Mouse (Mus musculus) hindbrain, embryonic 15.5 days (tissue): Measurements from ENCODE around the gene Aim2. TPM values are rescaled to one million over a fixed set of nuclear protein-coding genes. Genes with fewer than 3 reads are reported as not detected.

ENCODE experiments used
- ATAC-seq: fragments of 200-750 bp; cut with Nextera tagmentation; 2 replicates; pipeline ENCODE4 v1.8.0; 2017; ENCODE audit warnings: low read depth, moderate number of reproducible peaks, moderate TSS enrichment; ENCODE audit not compliant: low FRiP score
- H3K27ac ChIP-seq: fragments of 300-500 bp; sonication (generic); replicated peaks from 2 replicates; pipeline ENCODE4 v1.5.1; 2015; ENCODE audit warnings: mild to moderate bottlenecking, inconsistent platforms
- H3K27me3 ChIP-seq: fragments of 300-500 bp; sonication (generic); 2 replicates; pipeline ENCODE4 v1.6.1; 2015; ENCODE audit warnings: control low read depth, inconsistent platforms
- H3K36me3 ChIP-seq: fragments of 300-500 bp; sonication (generic); 2 replicates; pipeline ENCODE4 v1.6.1; 2015; ENCODE audit warnings: control low read depth, inconsistent platforms
- H3K4me1 ChIP-seq: fragments of 300-500 bp; sonication (generic); replicated peaks from 2 replicates; pipeline ENCODE4 v1.6.1; 2015; ENCODE audit warnings: control low read depth, inconsistent platforms
- H3K4me2 ChIP-seq: fragments of 300-500 bp; sonication (generic); 2 replicates; pipeline ENCODE4 v1.6.1; 2015; ENCODE audit warnings: moderate library complexity, mild to moderate bottlenecking, inconsistent platforms
- H3K4me3 ChIP-seq: fragments of 300-500 bp; sonication (generic); 2 replicates; pipeline ENCODE4 v1.5.1; 2015; ENCODE audit warnings: mild to moderate bottlenecking, inconsistent platforms
- H3K9ac ChIP-seq: fragments of 300-500 bp; sonication (generic); 2 replicates; pipeline ENCODE4 v1.6.1; 2015; ENCODE audit warnings: inconsistent platforms
- H3K9me3 ChIP-seq: fragments of 300-500 bp; sonication (generic); 2 replicates; pipeline ENCODE4 v1.6.1; 2016; ENCODE audit warnings: control low read depth, inconsistent platforms
- WGBS: fragments of 180-500 bp; shearing (Covaris S2); methylation state at CpG from one replicate; pipeline ENCODE4 v1.1.7; 2015; 5-methylcytosine and 5-hydroxymethylcytosine counted together
- polyA plus RNA-seq: library from polyadenylated mRNA; unstranded; fragments of >200 nt; fragmentation: Nextera tagmentation; extraction: Ambion mirVana; gene quantifications from 2 replicates; pipeline ENCODE4 v1.2.1, GENCODE M21; 2015

The Aim2 gene
- polyA plus RNA-seq, 1 experiment from 2014 or later, result 0.83 TPM

- Histone ChIP-seq H3K4me1 (peaks cover 39% of the 10 kb centered on the region), H3K27ac (peak within 1 kb of the TSS; percentile 94), H3K4me3 (peak within 1 kb of the TSS; percentile 79), H3K27me3 (no peaks in the 10 kb centered on the region), H3K9me3 (no peaks in the 10 kb centered on the region), H3K9ac (peak within 1 kb of the TSS; percentile 95), H3K36me3 (no peaks in the 10 kb centered on the region), H3K4me2 (peak within 1 kb of the TSS; percentile 77)
- peak; percentile 88 for ATAC-seq
- WGBS, result under 1% methylated on average over 42 of the region's 46 CpGs
These were observed 16.8 kb downstream of the Aim2 start, which contains the start of gene Cadm3 for GRCm38 (mm10) chr1:173367356-173368046. Gene Cadm3, minus strand, starts transcription at chr1:173367695.

GRCm38 (mm10) chr1:173369611-173370010 lies 18.9 kb downstream of the Aim2 start:
- 73% methylated on average over 2 of the region's 2 CpGs for WGBS
- no peaks in the 10 kb centered on the region for H3K9me3 ChIP-seq

GRCm38 (mm10) chr1:173370456-173370855 lies 19.8 kb downstream of the Aim2 start:
- H3K4me2 ChIP-seq, result no peak overlapping the region
- ATAC-seq, result no peak
- H3K36me3 ChIP-seq, result no peaks in the 10 kb centered on the region
- no peaks in the 10 kb centered on the region for H3K27me3 ChIP-seq
- 48% methylated on average over 6 of the region's 6 CpGs for WGBS
- no peak overlapping the region for H3K4me3 ChIP-seq
- H3K9ac ChIP-seq, result no peak overlapping the region
- H3K9me3 ChIP-seq, result no peaks in the 10 kb centered on the region
- H3K27ac ChIP-seq, result no peak overlapping the region
- H3K4me1 ChIP-seq, result peaks cover 16% of the 10 kb centered on the region

More at GRCm38 (mm10) chr1:173369611-173370010, 18.9 kb downstream of the Aim2 start:
- no peak for ATAC-seq
- H3K27ac ChIP-seq, result no peak overlapping the region
- no peak overlapping the region for H3K9ac ChIP-seq
- H3K4me3 ChIP-seq, result no peak overlapping the region
- H3K27me3 ChIP-seq, result no peaks in the 10 kb centered on the region
- no peak overlapping the region for H3K4me2 ChIP-seq
- H3K36me3 ChIP-seq, result no peaks in the 10 kb centered on the region
- peaks cover 24% of the 10 kb centered on the region for H3K4me1 ChIP-seq

- ATAC-seq, result no peak
- H3K4me1 ChIP-seq, result peaks cover 7% of the 10 kb centered on the region
- H3K4me2 ChIP-seq, result no peak overlapping the region
- H3K36me3 ChIP-seq, result no peaks in the 10 kb centered on the region
- H3K27me3 ChIP-seq, result no peaks in the 10 kb centered on the region
- 66% methylated on average over 6 of the region's 6 CpGs for WGBS
- no peak overlapping the region for H3K9ac ChIP-seq
- no peak overlapping the region for H3K27ac ChIP-seq
- H3K4me3 ChIP-seq, result no peak overlapping the region
- no peaks in the 10 kb centered on the region for H3K9me3 ChIP-seq
These were observed 20.9 kb downstream of the Aim2 start for GRCm38 (mm10) chr1:173371586-173371985.

- no peaks in the 10 kb centered on the region for H3K27me3 ChIP-seq
- H3K27ac ChIP-seq, result no peak overlapping the region
- H3K9ac ChIP-seq, result no peak overlapping the region
- ATAC-seq, result no peak
- H3K4me1 ChIP-seq, result no peaks in the 10 kb centered on the region; the same call in 1 of the 2 replicates
- WGBS, result 85% methylated on average over 7 of the region's 7 CpGs
- no peak overlapping the region for H3K4me2 ChIP-seq
- H3K4me3 ChIP-seq, result no peak overlapping the region
- no peaks in the 10 kb centered on the region for H3K9me3 ChIP-seq
- H3K36me3 ChIP-seq, result no peaks in the 10 kb centered on the region
These were observed 23.3 kb downstream of the Aim2 start for GRCm38 (mm10) chr1:173374020-173374419.

- peak; percentile 92 for ATAC-seq
- H3K4me1 ChIP-seq, result no peaks in the 10 kb centered on the region; the same call in 1 of the 2 replicates
- H3K4me3 ChIP-seq, result no peak overlapping the region
- H3K9ac ChIP-seq, result no peak overlapping the region
- no peaks in the 10 kb centered on the region for H3K36me3 ChIP-seq
- H3K27me3 ChIP-seq, result no peaks in the 10 kb centered on the region
- peak overlapping the region; percentile 20; the same call in 1 of the 2 replicates for H3K4me2 ChIP-seq
- H3K27ac ChIP-seq, result no peak overlapping the region
- no peaks in the 10 kb centered on the region for H3K9me3 ChIP-seq
- 25% methylated on average over 13 of the region's 13 CpGs for WGBS
These were observed 26.9 kb downstream of the Aim2 start for GRCm38 (mm10) chr1:173377380-173378112.

- H3K9ac ChIP-seq, result no peak overlapping the region
- no peaks in the 10 kb centered on the region; the same call in 1 of the 2 replicates for H3K4me1 ChIP-seq
- no peaks in the 10 kb centered on the region for H3K27me3 ChIP-seq
- WGBS, result 90% methylated on average over 6 of the region's 6 CpGs
- H3K4me2 ChIP-seq, result no peak overlapping the region
- no peaks in the 10 kb centered on the region for H3K36me3 ChIP-seq
- no peak overlapping the region for H3K27ac ChIP-seq
- H3K4me3 ChIP-seq, result no peak overlapping the region
- H3K9me3 ChIP-seq, result no peaks in the 10 kb centered on the region
- ATAC-seq, result no peak
These were observed 30.8 kb downstream of the Aim2 start for GRCm38 (mm10) chr1:173381436-173381835.

DNA sequence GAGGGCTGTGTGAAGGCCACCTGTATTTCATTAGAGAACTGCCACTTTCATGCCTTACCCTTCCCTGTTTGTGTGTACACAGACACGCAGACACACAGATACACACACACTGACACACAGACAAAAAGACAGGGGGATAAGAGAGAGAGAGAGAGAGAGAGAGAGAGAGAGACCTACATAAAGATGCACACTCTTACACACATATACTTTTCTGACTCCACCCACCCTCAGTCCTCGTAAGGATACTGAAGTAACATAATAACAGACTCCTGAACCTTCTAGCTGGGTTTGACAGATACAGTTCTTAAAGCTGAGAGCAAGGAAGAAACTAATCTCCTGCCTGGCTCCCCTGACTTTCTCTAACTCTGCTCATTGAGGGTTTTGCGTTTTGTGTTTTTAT lies 38.8 kb downstream of the Aim2 start:
- Histone ChIP-seq H3K9ac (peak overlapping the region; percentile 49), H3K27me3 (no peaks in the 10 kb centered on the region), H3K9me3 (no peaks in the 10 kb centered on the region), H3K4me3 (peak overlapping the region; percentile 41), H3K4me1 (peaks cover 17% of the 10 kb centered on the region), H3K27ac (peak overlapping the region; percentile 91), H3K36me3 (no peaks in the 10 kb centered on the region), H3K4me2 (peak overlapping the region; percentile 54)
- ATAC-seq, result peak; percentile 70
- 8% methylated on average over 3 of the region's 3 CpGs for WGBS

- 0% methylated on average over 13 of the region's 13 CpGs for WGBS
- no peaks in the 10 kb centered on the region for H3K36me3 ChIP-seq
- no peaks in the 10 kb centered on the region for H3K27me3 ChIP-seq
- no peaks in the 10 kb centered on the region for H3K9me3 ChIP-seq
- peak overlapping the region; percentile 41 for H3K4me3 ChIP-seq
- peak overlapping the region; percentile 49 for H3K9ac ChIP-seq
- ATAC-seq, result peak; percentile 96
- H3K4me2 ChIP-seq, result peak overlapping the region; percentile 54
- peak overlapping the region; percentile 91 for H3K27ac ChIP-seq
- peaks cover 17% of the 10 kb centered on the region for H3K4me1 ChIP-seq
These were observed 39.3 kb downstream of the Aim2 start for GRCm38 (mm10) chr1:173389901-173390401.

GRCm38 (mm10) chr1:173391754-173392153 lies 41.1 kb downstream of the Aim2 start:
- Histone ChIP-seq H3K27ac (no peak overlapping the region), H3K4me3 (no peak overlapping the region), H3K9me3 (no peaks in the 10 kb centered on the region), H3K4me2 (no peak overlapping the region), H3K36me3 (no peaks in the 10 kb centered on the region), H3K27me3 (no peaks in the 10 kb centered on the region), H3K9ac (no peak overlapping the region), H3K4me1 (peaks cover 17% of the 10 kb centered on the region)
- no peak for ATAC-seq
- WGBS, result 94% methylated on average over 6 of the region's 6 CpGs

DNA sequence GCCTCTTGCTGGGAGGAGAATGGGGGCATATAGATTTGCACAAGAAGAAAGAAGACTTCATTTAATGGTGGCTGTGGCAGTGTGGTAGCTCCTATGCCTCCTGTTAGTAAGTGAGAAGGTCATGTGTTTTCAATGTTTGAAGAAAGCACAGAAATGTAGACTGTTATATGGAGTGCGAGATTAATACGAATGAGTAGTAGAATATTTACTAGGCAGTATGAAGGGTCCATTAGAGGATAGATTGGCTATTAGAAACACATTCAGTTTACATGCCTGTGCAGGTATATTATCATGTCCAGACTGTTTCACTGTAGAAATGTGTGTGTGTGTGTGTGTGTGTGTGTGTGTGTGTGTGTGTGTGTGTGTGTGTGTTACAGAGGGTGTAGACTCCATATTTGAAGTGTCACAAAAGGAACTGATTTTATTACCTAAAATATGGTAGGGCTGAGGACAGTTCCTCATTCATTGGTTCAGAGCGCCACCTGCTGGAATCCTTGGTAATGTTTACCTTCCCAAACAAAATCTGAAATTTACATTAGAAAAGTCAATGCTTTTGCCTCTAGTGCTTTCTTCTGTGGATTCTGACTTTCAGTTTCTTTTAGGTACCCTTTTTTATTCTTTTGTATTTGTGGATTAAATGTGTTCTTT lies 47.8 kb downstream of the Aim2 start:
- Histone ChIP-seq H3K27ac (no peak overlapping the region), H3K4me3 (no peak overlapping the region), H3K4me1 (no peaks in the 10 kb centered on the region), H3K9me3 (no peaks in the 10 kb centered on the region), H3K4me2 (no peak overlapping the region), H3K9ac (no peak overlapping the region), H3K27me3 (no peaks in the 10 kb centered on the region), H3K36me3 (no peaks in the 10 kb centered on the region)
- ATAC-seq, result peak; percentile 81
- 33% methylated on average over 3 of the region's 3 CpGs for WGBS
